Mouse (Mus musculus): ENCODE measurements around the gene Igflr1.

GRCm38 (mm10) chr7:30593579-30594509 lies 28.6 kb downstream of the Igflr1 start:
- no peak for TF ChIP-seq CTCF (IDR thresholded peaks at IDR 0.05; ENCODE audit: borderline replicate concordance, extremely low read depth, insufficient read depth, insufficient read length)
- no peak for TF ChIP-seq POLR2A (IDR thresholded peaks at IDR 0.05; ENCODE audit: borderline replicate concordance, extremely low read depth, insufficient read depth, insufficient read length, poor library complexity, severe bottlenecking)
